In genomic region chr1:71990936-71991335, GRCm38 (mm10) we compare ENCODE assay signal across 15 mouse cellular contexts.
"Had no signal": no experiment of that assay in that cellular context is flagged by ENCODE, and none has a peak within 500 bp of the region (broad histone marks: within the 10 kb centered on the region; RNA-seq: fewer than 3 reads in every experiment).

No protein-coding gene starts in this region.

- H3K36me3 ChIP-seq: neural tube, embryonic 13.5 days; neural tube, embryonic 15.5 days; stomach, embryonic 15.5 days had no signal

- DNase-seq: retina, postnatal 1 day; right cerebral cortex, adult 18-20 months; right cerebral cortex, postnatal 14 days; right cerebral cortex, postnatal 25 days; right cerebral cortex, postnatal 4 days; spleen, adult 18-20 months; thymus, adult 18-20 months; thymus, adult 2 months; thymus, postnatal 14 days; thymus, postnatal 25 days; thymus, postnatal 36 days; thymus, postnatal 4 days had no signal

- H3K27me3 ChIP-seq: neural tube, embryonic 13.5 days; neural tube, embryonic 15.5 days; stomach, embryonic 15.5 days had no signal

- H3K4me1 ChIP-seq: stomach, embryonic 15.5 days had no signal

- H3K9ac ChIP-seq: neural tube, embryonic 13.5 days; neural tube, embryonic 15.5 days; stomach, embryonic 15.5 days had no signal

- H3K4me2 ChIP-seq: neural tube, embryonic 13.5 days; neural tube, embryonic 15.5 days; stomach, embryonic 15.5 days had no signal

- H3K9me3 ChIP-seq: neural tube, embryonic 13.5 days; neural tube, embryonic 15.5 days; stomach, embryonic 15.5 days had no signal

- H3K4me3 ChIP-seq: neural tube, embryonic 13.5 days; neural tube, embryonic 15.5 days; stomach, embryonic 15.5 days had no signal

- H3K27ac ChIP-seq: neural tube, embryonic 13.5 days; neural tube, embryonic 15.5 days; stomach, embryonic 15.5 days had no signal
